Mouse (Mus musculus) heart, adult 2 months (tissue): Measurements from ENCODE around the gene Slc12a8. TPM values are rescaled to one million over a fixed set of nuclear protein-coding genes. Genes with fewer than 3 reads are reported as not detected.

Experiments
- DNase-seq, 2 experiments: peaks; one replicate each; pipeline ENCODE4 v3.0.0; 2021
- H3K27ac ChIP-seq: fragments of 200-600 bp; 2 replicates; pipeline ENCODE4 v1.8.1; 2022
- H3K27me3 ChIP-seq: fragments of 200-500 bp; 2 replicates; pipeline ENCODE4 v1.6.1; 2012; ENCODE audit warnings: mild to moderate bottlenecking, low read length, inconsistent platforms, mixed read lengths; ENCODE audit not compliant: control insufficient read depth, insufficient read depth
- H3K36me3 ChIP-seq: fragments of 200-500 bp; 2 replicates; pipeline ENCODE4 v1.6.1; 2012; ENCODE audit warnings: low read length, inconsistent platforms; ENCODE audit not compliant: control insufficient read depth, insufficient read depth
- H3K4me1 ChIP-seq: fragments of 200-500 bp; 2 replicates; pipeline ENCODE4 v1.6.1; 2011; ENCODE audit warnings: low read length; ENCODE audit not compliant: control insufficient read depth, insufficient read depth
- H3K4me3 ChIP-seq: fragments of 200-600 bp; 2 replicates; pipeline ENCODE4 v1.8.1; 2022
- H3K79me2 ChIP-seq: fragments of 200-500 bp; replicated peaks from 2 replicates; pipeline ENCODE4 v1.6.1; 2012; ENCODE audit warnings: mild to moderate bottlenecking, inconsistent platforms, low read length, moderate library complexity, mixed read lengths; ENCODE audit not compliant: control insufficient read depth, insufficient read depth
- H3K9ac ChIP-seq: fragments of 200-500 bp; 2 replicates; pipeline ENCODE4 v1.6.1; 2012; ENCODE audit warnings: low read depth, mild to moderate bottlenecking, control low read depth, inconsistent platforms, low read length, mixed read lengths
- CTCF ChIP-seq: fragments of 200-600 bp; IDR thresholded peaks from 2 replicates; pipeline ENCODE4 v1.8.1; 2022; ENCODE audit warnings: antibody characterized with exemption, mild to moderate bottlenecking, moderate library complexity
- EP300 ChIP-seq: fragments of 200-500 bp; IDR thresholded peaks from 2 replicates; pipeline ENCODE4 v1.6.1; 2011; ENCODE audit warnings: low read depth, low read length, control low read depth; ENCODE audit not compliant: insufficient read depth
- POLR2A ChIP-seq: fragments of 200-500 bp; IDR thresholded peaks from 2 replicates; pipeline ENCODE4 v1.6.1; 2011; ENCODE audit warnings: mild to moderate bottlenecking, low read depth, low read length, control low read depth; ENCODE audit not compliant: insufficient read depth
- WGBS: fragments of 180-500 bp; shearing (Covaris S2); methylation state at CpG from one replicate; pipeline ENCODE4 v1.1.7; 2018; 5-methylcytosine and 5-hydroxymethylcytosine counted together
- intact Hi-C: fragments of 180-260 bp; cut with DNase I; formaldehyde crosslinking; loops from one replicate; pipeline ENCODE4 v1.15.1; 2025
- polyA plus RNA-seq: library from polyadenylated mRNA; depleted of rRNA; stranded (reverse); fragments of >200 nt; gene quantifications from 2 replicates; pipeline ENCODE4 v1.2.3, GENCODE M21; 2012
- total RNA-seq, 2 experiments: library from RNA; stranded (reverse); gene quantifications; 2 replicates each; pipeline ENCODE4 v1.2.3; 2021

Gene Slc12a8
- total and polyA plus RNA-seq, 3 experiments, result 0.31 to 0.66 (median 0.45) TPM

GRCm38 (mm10) chr16:33697576-33698276 is 180.6 kb downstream of the Slc12a8 start:
- intact Hi-C loops, result loop anchor here (5.0 kb wide), 2 partner anchors 115 to 135 kb away; no protein-coding TSS in a partner anchor
- peak; percentile 60 to 61 for DNase-seq
- 24% methylated on average over 9 of the region's 9 CpGs for WGBS

GRCm38 (mm10) chr16:33698277-33698790 is 181.2 kb downstream of the Slc12a8 start:
- intact Hi-C loops, result loop anchor here (5.0 kb wide), 2 partner anchors 116 to 136 kb away; no protein-coding TSS in a partner anchor
- TF ChIP-seq CTCF (no peak), POLR2A (no peak), EP300 (no peak)
- H3K79me2 ChIP-seq, result peaks cover 13% of the 10 kb centered on the region
- WGBS, result 19% methylated on average over 12 of the region's 12 CpGs
- peak in 1 of 2 experiments; percentile 35 for DNase-seq
- peaks cover 58% of the 10 kb centered on the region for H3K4me1 ChIP-seq
- peaks cover 46% of the 10 kb centered on the region for H3K36me3 ChIP-seq
- peak overlapping the region; percentile 94 for H3K27ac ChIP-seq
- peak overlapping the region; percentile 7; the same call in 1 of the 2 replicates for H3K4me3 ChIP-seq
- no peaks in the 10 kb centered on the region for H3K27me3 ChIP-seq
- peak overlapping the region; percentile 50 for H3K9ac ChIP-seq

More at GRCm38 (mm10) chr16:33697576-33698276, 180.6 kb downstream of the Slc12a8 start:
- Histone ChIP-seq H3K9ac (peak overlapping the region; percentile 50), H3K79me2 (peaks cover 13% of the 10 kb centered on the region), H3K27ac (peak overlapping the region; percentile 94), H3K27me3 (no peaks in the 10 kb centered on the region), H3K36me3 (peaks cover 47% of the 10 kb centered on the region), H3K4me1 (peaks cover 59% of the 10 kb centered on the region), H3K4me3 (peak overlapping the region; percentile 3; the same call in 1 of the 2 replicates)
- TF ChIP-seq POLR2A, result no peak
- no peak for TF ChIP-seq EP300
- no peak for TF ChIP-seq CTCF

- Histone ChIP-seq H3K27me3 (no peaks in the 10 kb centered on the region), H3K4me3 (no peak overlapping the region), H3K9ac (no peak overlapping the region), H3K36me3 (peaks cover 50% of the 10 kb centered on the region), H3K79me2 (peaks cover 9% of the 10 kb centered on the region), H3K27ac (peak overlapping the region; percentile 7; the same call in 1 of the 2 replicates), H3K4me1 (peaks cover 58% of the 10 kb centered on the region)
- TF ChIP-seq POLR2A, result no peak
- no peak for TF ChIP-seq EP300
- no peak for TF ChIP-seq CTCF
- intact Hi-C loops, result no loop called here
- 68% methylated on average over 5 of the region's 5 CpGs for WGBS
- DNase-seq, result no peak
These were observed 183.5 kb downstream of the Slc12a8 start for GRCm38 (mm10) chr16:33700584-33700983.

- peak overlapping the region; percentile 10; the same call in 1 of the 2 replicates for H3K27ac ChIP-seq
- no peak for DNase-seq
- no peaks in the 10 kb centered on the region for H3K27me3 ChIP-seq
- TF ChIP-seq EP300 (no peak), CTCF (no peak), POLR2A (no peak)
- H3K79me2 ChIP-seq, result peaks cover 7% of the 10 kb centered on the region
- no peak overlapping the region for H3K4me3 ChIP-seq
- no peak overlapping the region for H3K9ac ChIP-seq
- peaks cover 49% of the 10 kb centered on the region for H3K36me3 ChIP-seq
- intact Hi-C loops, result no loop called here
- peaks cover 50% of the 10 kb centered on the region for H3K4me1 ChIP-seq
- WGBS, result 56% methylated on average over 4 of the region's 4 CpGs
These were observed 184.7 kb downstream of the Slc12a8 start for GRCm38 (mm10) chr16:33701872-33702271.

- TF ChIP-seq POLR2A, result no peak
- no peak for TF ChIP-seq EP300
- no peak for TF ChIP-seq CTCF
- Histone ChIP-seq H3K27ac (peak overlapping the region; percentile 77), H3K36me3 (peaks cover 49% of the 10 kb centered on the region), H3K79me2 (peaks cover 4% of the 10 kb centered on the region), H3K9ac (no peak overlapping the region), H3K27me3 (no peaks in the 10 kb centered on the region), H3K4me1 (peaks cover 46% of the 10 kb centered on the region), H3K4me3 (no peak overlapping the region)
- WGBS, result 41% methylated on average over 9 of the region's 9 CpGs
- peak in 1 of 2 experiments; percentile 29 for DNase-seq
- intact Hi-C loops, result loop anchor here (2.0 kb wide), 1 partner anchor 13 kb away; no protein-coding TSS in a partner anchor
These were observed 187.2 kb downstream of the Slc12a8 start for GRCm38 (mm10) chr16:33704289-33704688.

GRCm38 (mm10) chr16:33705258-33705657 is 188.1 kb downstream of the Slc12a8 start:
- H3K4me1 ChIP-seq, result peaks cover 45% of the 10 kb centered on the region
- H3K9ac ChIP-seq, result no peak overlapping the region
- 17% methylated on average over 6 of the region's 6 CpGs for WGBS
- intact Hi-C loops, result loop anchor here (2.0 kb wide), 1 partner anchor 14 kb away; no protein-coding TSS in a partner anchor
- no peaks in the 10 kb centered on the region for H3K27me3 ChIP-seq
- DNase-seq, result peak; percentile 64 to 78
- peak overlapping the region; percentile 77 for H3K27ac ChIP-seq
- H3K79me2 ChIP-seq, result peaks cover 4% of the 10 kb centered on the region; the same call in 1 of the 2 replicates
- TF ChIP-seq POLR2A (0 out of 2 replicates have a peak, but pooled peaks have one; percentile 46), EP300 (no peak), CTCF (peak; percentile 49)
- H3K4me3 ChIP-seq, result no peak overlapping the region
- H3K36me3 ChIP-seq, result peaks cover 50% of the 10 kb centered on the region
